Mouse (Mus musculus): Measurements from ENCODE around the gene Chrnb2. TPM values are rescaled to one million over a fixed set of nuclear protein-coding genes. Genes with fewer than 3 reads are reported as not detected.
"Not testable (repeated sequence)": the region's sequence is repeated elsewhere in the genome, so short reads cannot be mapped to it uniquely, and the experiment has no call there.

The Chrnb2 gene
- polyA plus RNA-seq, 1 experiment, result 0.21 TPM

DNA sequence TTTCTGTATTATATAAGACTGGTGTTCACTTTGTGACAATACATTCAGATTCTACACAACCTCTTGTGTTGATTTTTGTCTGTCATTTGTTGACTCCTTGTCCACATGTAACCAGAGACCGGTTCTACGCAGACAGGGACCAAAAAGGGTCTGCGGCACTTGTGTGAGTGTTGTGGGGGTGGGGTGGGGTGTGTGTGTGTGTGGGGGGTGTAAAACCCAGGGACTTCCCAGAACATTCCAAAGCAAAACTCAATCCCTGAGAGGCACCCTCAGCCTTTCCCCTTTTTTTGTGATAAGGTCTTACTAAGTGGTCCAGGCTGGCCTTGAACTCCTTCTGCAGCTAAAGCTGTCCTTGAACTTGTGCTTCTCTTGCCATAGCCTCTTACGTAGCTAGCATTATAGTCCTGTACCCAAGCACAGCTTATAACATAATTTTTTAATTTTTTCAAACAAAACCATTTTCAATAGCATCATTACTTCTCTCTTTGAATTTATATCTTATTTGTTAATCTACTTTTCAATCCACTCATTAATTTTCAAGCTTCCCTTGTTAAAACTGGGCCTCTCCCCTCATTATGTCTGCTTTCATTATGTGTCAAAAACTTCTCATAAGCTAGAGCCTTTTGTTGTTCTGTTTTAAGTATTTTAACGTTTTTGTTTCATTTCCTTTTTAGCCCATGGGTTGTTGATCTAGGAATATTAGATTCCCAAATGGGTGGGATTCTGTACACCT, 36.5 kb upstream of the Chrnb2 start:
- H3ac ChIP-seq (ENCODE audit: control insufficient read depth, insufficient read length, low read depth), result no peak overlapping the region
- no peaks in the 10 kb centered on the region for H3K36me3 ChIP-seq (ENCODE audit: control insufficient read depth, insufficient read depth)
- TF ChIP-seq CEBPB (IDR thresholded peaks at IDR 0.05; ENCODE audit: low read depth) (no peak), FOSL1 (IDR thresholded peaks at IDR 0.05; ENCODE audit: insufficient read depth, low read length, poor library complexity, severe bottlenecking) (no peak), MYOD1 (IDR thresholded peaks at IDR 0.05; ENCODE audit: control insufficient read depth, insufficient read length, low read depth) (no peak), CTCF (IDR thresholded peaks at IDR 0.05; ENCODE audit: control insufficient read depth, insufficient read depth, insufficient read length) (no peak), MYOG (IDR thresholded peaks at IDR 0.05; ENCODE audit: control insufficient read depth, extremely low read depth, insufficient read length) (no peak), MAX (IDR thresholded peaks at IDR 0.05) (no peak)
- H3K79me3 ChIP-seq (ENCODE audit: low read depth), result no peaks in the 10 kb centered on the region
- H3K4me3 ChIP-seq (ENCODE audit: insufficient read depth, poor library complexity, severe bottlenecking), result no peak overlapping the region
- peaks cover 4% of the 10 kb centered on the region for H3K27me3 ChIP-seq (ENCODE audit: control insufficient read depth, insufficient read depth, insufficient read length)
- no peaks in the 10 kb centered on the region for H3K79me2 ChIP-seq (ENCODE audit: control insufficient read depth, insufficient read depth)

- not testable (repeated sequence) for H3K79me3 ChIP-seq (ENCODE audit: low read depth); H3ac ChIP-seq (ENCODE audit: control insufficient read depth, insufficient read length, low read depth); H3K4me3 ChIP-seq (ENCODE audit: insufficient read depth, poor library complexity, severe bottlenecking); H3K79me2 ChIP-seq (ENCODE audit: control insufficient read depth, insufficient read depth); H3K27me3 ChIP-seq (ENCODE audit: control insufficient read depth, insufficient read depth, insufficient read length); H3K36me3 ChIP-seq (ENCODE audit: control insufficient read depth, insufficient read depth)
Observed at GRCm38 (mm10) chr3:89800078-89800477, 35.6 kb upstream of the Chrnb2 start.

DNA sequence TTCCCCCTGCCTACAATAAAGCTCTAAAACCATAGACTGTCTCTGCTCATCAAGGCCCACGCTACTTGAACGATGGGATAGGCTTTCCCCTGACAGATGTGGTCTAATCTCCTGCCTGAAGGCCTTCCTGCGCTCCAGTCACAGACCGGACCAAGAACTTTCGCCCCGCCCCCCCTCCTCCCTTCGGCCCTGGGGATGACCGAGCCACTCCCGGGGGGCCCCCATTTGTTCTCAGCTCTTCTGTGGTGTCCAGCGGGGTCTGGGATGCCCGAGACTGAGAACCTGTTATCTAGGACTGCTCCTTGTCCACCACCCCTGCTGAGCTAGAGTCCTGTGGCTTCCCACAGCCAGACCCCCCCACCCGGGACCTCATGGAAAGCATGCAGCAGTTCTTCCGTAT, 35.0 kb upstream of the Chrnb2 start:
- Histone ChIP-seq H3K4me3 (ENCODE audit: insufficient read depth, poor library complexity, severe bottlenecking) (no peak overlapping the region), H3K79me3 (ENCODE audit: low read depth) (no peaks in the 10 kb centered on the region), H3ac (ENCODE audit: control insufficient read depth, insufficient read length, low read depth) (no peak overlapping the region), H3K79me2 (ENCODE audit: control insufficient read depth, insufficient read depth) (no peaks in the 10 kb centered on the region), H3K27me3 (ENCODE audit: control insufficient read depth, insufficient read depth, insufficient read length) (peaks cover 4% of the 10 kb centered on the region), H3K36me3 (ENCODE audit: control insufficient read depth, insufficient read depth) (no peaks in the 10 kb centered on the region)
- TF ChIP-seq MYOD1 (IDR thresholded peaks at IDR 0.05; ENCODE audit: control insufficient read depth, insufficient read length, low read depth) (no peak), CTCF (IDR thresholded peaks at IDR 0.05; ENCODE audit: control insufficient read depth, insufficient read depth, insufficient read length) (no peak), FOSL1 (IDR thresholded peaks at IDR 0.05; ENCODE audit: insufficient read depth, low read length, poor library complexity, severe bottlenecking) (no peak), MAX (IDR thresholded peaks at IDR 0.05) (no peak), CEBPB (IDR thresholded peaks at IDR 0.05; ENCODE audit: low read depth) (no peak), MYOG (IDR thresholded peaks at IDR 0.05; ENCODE audit: control insufficient read depth, extremely low read depth, insufficient read length) (no peak)

DNA sequence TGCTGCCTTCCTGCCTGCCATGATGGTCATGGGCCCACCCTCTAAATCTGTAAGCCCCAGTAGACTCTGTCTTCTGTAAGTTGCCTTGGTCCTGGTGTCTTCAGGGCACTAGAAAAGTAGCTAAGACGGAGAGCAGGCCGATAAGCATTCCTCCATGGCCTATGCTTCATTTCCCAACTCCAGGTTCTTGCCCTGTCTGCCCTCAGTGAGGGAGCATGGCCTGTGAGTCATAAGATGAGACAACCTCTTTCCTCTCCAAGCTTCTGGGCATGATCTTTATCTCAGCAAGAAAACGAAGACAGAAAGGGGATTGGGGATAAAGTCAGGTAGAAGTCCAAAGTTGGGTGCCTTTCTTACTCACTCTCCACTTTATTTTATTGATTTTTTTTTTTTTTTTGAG, 34.1 kb upstream of the Chrnb2 start:
- Histone ChIP-seq H3K79me3 (ENCODE audit: low read depth) (no peaks in the 10 kb centered on the region), H3K27me3 (ENCODE audit: control insufficient read depth, insufficient read depth, insufficient read length) (peaks cover 3% of the 10 kb centered on the region), H3K4me3 (ENCODE audit: insufficient read depth, poor library complexity, severe bottlenecking) (no peak overlapping the region), H3ac (ENCODE audit: control insufficient read depth, insufficient read length, low read depth) (no peak overlapping the region), H3K36me3 (ENCODE audit: control insufficient read depth, insufficient read depth) (no peaks in the 10 kb centered on the region), H3K79me2 (ENCODE audit: control insufficient read depth, insufficient read depth) (no peaks in the 10 kb centered on the region)
- no peak for TF ChIP-seq USF1 (IDR thresholded peaks at IDR 0.05; ENCODE audit: low read depth)
- TF ChIP-seq MYOG (IDR thresholded peaks at IDR 0.05; ENCODE audit: control insufficient read depth, extremely low read depth, insufficient read length), result no peak

DNA sequence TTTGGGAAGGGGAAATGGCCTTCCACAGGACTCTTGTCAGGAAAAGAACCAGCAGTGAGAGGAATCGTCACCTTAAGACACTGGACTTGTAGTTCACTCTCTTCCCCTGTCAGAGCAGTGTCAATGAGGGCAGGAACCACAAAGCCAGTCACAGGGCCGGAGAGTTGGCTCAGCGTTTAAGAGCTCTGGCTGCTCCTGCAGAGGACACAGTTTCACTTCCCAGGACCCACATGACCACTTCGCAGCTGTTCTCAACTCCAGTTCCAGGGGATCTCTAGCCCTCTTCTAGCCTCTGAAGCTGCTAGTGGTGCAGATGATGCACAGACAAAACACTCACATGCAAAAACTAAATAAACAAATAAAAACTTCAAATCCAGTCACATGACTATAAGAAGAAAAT, 31.9 kb upstream of the Chrnb2 start:
- Histone ChIP-seq H3K79me3 (ENCODE audit: low read depth) (no peaks in the 10 kb centered on the region), H3ac (ENCODE audit: control insufficient read depth, insufficient read length, low read depth) (no peak overlapping the region), H3K79me2 (ENCODE audit: control insufficient read depth, insufficient read depth) (no peaks in the 10 kb centered on the region), H3K36me3 (ENCODE audit: control insufficient read depth, insufficient read depth) (no peaks in the 10 kb centered on the region), H3K4me3 (ENCODE audit: insufficient read depth, poor library complexity, severe bottlenecking) (no peak overlapping the region), H3K27me3 (ENCODE audit: control insufficient read depth, insufficient read depth, insufficient read length) (no peaks in the 10 kb centered on the region)
- TF ChIP-seq FOSL1 (IDR thresholded peaks at IDR 0.05; ENCODE audit: insufficient read depth, low read length, poor library complexity, severe bottlenecking) (no peak), MAX (IDR thresholded peaks at IDR 0.05) (no peak), MYOD1 (IDR thresholded peaks at IDR 0.05; ENCODE audit: control insufficient read depth, insufficient read length, low read depth) (no peak)

GRCm38 (mm10) chr3:89795746-89796145, 31.3 kb upstream of the Chrnb2 start:
- H3K36me3 ChIP-seq (ENCODE audit: control insufficient read depth, insufficient read depth), result no peaks in the 10 kb centered on the region
- H3K4me3 ChIP-seq (ENCODE audit: insufficient read depth, poor library complexity, severe bottlenecking), result no peak overlapping the region
- H3K79me3 ChIP-seq (ENCODE audit: low read depth), result no peaks in the 10 kb centered on the region
- H3K27me3 ChIP-seq (ENCODE audit: control insufficient read depth, insufficient read depth, insufficient read length), result no peaks in the 10 kb centered on the region
- no peak overlapping the region for H3ac ChIP-seq (ENCODE audit: control insufficient read depth, insufficient read length, low read depth)
- H3K79me2 ChIP-seq (ENCODE audit: control insufficient read depth, insufficient read depth), result no peaks in the 10 kb centered on the region
- TF ChIP-seq MYOG (IDR thresholded peaks at IDR 0.05; ENCODE audit: control insufficient read depth, extremely low read depth, insufficient read length) (no peak), USF1 (IDR thresholded peaks at IDR 0.05; ENCODE audit: low read depth) (no peak), CEBPB (IDR thresholded peaks at IDR 0.05; ENCODE audit: low read depth) (no peak), MAX (IDR thresholded peaks at IDR 0.05) (no peak), FOSL1 (IDR thresholded peaks at IDR 0.05; ENCODE audit: insufficient read depth, low read length, poor library complexity, severe bottlenecking) (no peak), MYOD1 (IDR thresholded peaks at IDR 0.05; ENCODE audit: control insufficient read depth, insufficient read length, low read depth) (no peak), CTCF (IDR thresholded peaks at IDR 0.05; ENCODE audit: control insufficient read depth, insufficient read depth, insufficient read length) (no peak)
